ENCODE assay signal across 8 mouse cellular contexts in genomic region chr6:34155137-34155804, GRCm38 (mm10). TPM values are rescaled to one million over a fixed set of nuclear protein-coding genes. Genes with fewer than 3 reads are reported as not detected.
A peak's percentile ranks its signal among the peaks of the same experiment; 100 is the strongest.
DNase-seq lines count a peak whose midpoint lies in the region; ATAC-seq lines count a peak whose summit lies in the region.

No protein-coding gene starts in this region.

- no peak for ATAC-seq in heart, embryonic 16.5 days (replicated peaks; ENCODE audit: extremely low read depth, insufficient read depth, low FRiP score)
- ATAC-seq in forebrain, embryonic 16.5 days: no peak
- peak; percentile 61 for ATAC-seq in liver, embryonic 11.5 days (replicated peaks; ENCODE audit: low FRiP score)
- no peak for ATAC-seq in frontal cortex, adult (ENCODE audit: low TSS enrichment)

- H3K9ac ChIP-seq in heart, embryonic 16.5 days (ENCODE audit: low read length): no peak overlapping the region
- no peak overlapping the region; the same call in 1 of the 2 replicates for H3K9ac ChIP-seq in forebrain, embryonic 16.5 days (replicated peaks; ENCODE audit: low read depth, low read length)
- peak overlapping the region; percentile 38 for H3K9ac ChIP-seq in liver, embryonic 11.5 days (ENCODE audit: low read depth, low read length)

- peaks cover 28% of the 10 kb centered on the region for H3K36me3 ChIP-seq in heart, embryonic 16.5 days (ENCODE audit: control insufficient read depth, insufficient read depth)
- peaks cover 12% of the 10 kb centered on the region; the same call in 1 of the 2 replicates for H3K36me3 ChIP-seq in forebrain, embryonic 16.5 days (ENCODE audit: control insufficient read depth, insufficient read depth)
- peaks cover 11% of the 10 kb centered on the region; the same call in 1 of the 2 replicates for H3K36me3 ChIP-seq in liver, embryonic 11.5 days (ENCODE audit: control insufficient read depth, insufficient read depth, low read length)

- no peak overlapping the region for H3K4me3 ChIP-seq in heart, embryonic 16.5 days (ENCODE audit: low read length)
- H3K4me3 ChIP-seq in forebrain, embryonic 16.5 days (replicated peaks; ENCODE audit: low read length): no peak overlapping the region
- no peak overlapping the region for H3K4me3 ChIP-seq in liver, embryonic 11.5 days (ENCODE audit: low read depth, low read length)

- DNase-seq in heart, adult 8-10 months (ENCODE audit: low spot score): no peak
- peak; percentile 75 for DNase-seq in NIH3T3 (ENCODE audit: low read depth)
- no peak for DNase-seq in liver, embryonic 11.5 days (ENCODE audit: low spot score)
- DNase-seq in right cerebral cortex, postnatal 36 days (ENCODE audit: low spot score in 2 of 2): no peak
- DNase-seq in gastrocnemius, postnatal 4 days (ENCODE audit: low spot score in 2 of 2): no peak

- no peaks in the 10 kb centered on the region for H3K9me3 ChIP-seq in heart, embryonic 16.5 days (replicated peaks; ENCODE audit: control insufficient read depth, low read length)
- H3K9me3 ChIP-seq in forebrain, embryonic 16.5 days (ENCODE audit: control insufficient read depth, low read length): no peaks in the 10 kb centered on the region
- H3K9me3 ChIP-seq in liver, embryonic 11.5 days (ENCODE audit: control insufficient read depth, low read length): no peaks in the 10 kb centered on the region

- peak overlapping the region; percentile 59 for H3K27ac ChIP-seq in heart, embryonic 16.5 days (ENCODE audit: low read length)
- H3K27ac ChIP-seq in forebrain, embryonic 16.5 days (ENCODE audit: low read length): peak overlapping the region; percentile 88
- peak overlapping the region; percentile 70 for H3K27ac ChIP-seq in liver, embryonic 11.5 days (ENCODE audit: low read depth, low read length)

- H3K4me1 ChIP-seq in heart, embryonic 16.5 days (ENCODE audit: control insufficient read depth, insufficient read depth, low read length): peaks cover 26% of the 10 kb centered on the region
- H3K4me1 ChIP-seq in forebrain, embryonic 16.5 days (replicated peaks; ENCODE audit: control insufficient read depth, insufficient read depth, low read length): peaks cover 50% of the 10 kb centered on the region
- H3K4me1 ChIP-seq in liver, embryonic 11.5 days (replicated peaks; ENCODE audit: control insufficient read depth, insufficient read depth, low read length): peaks cover 27% of the 10 kb centered on the region

- H3K27me3 ChIP-seq in heart, embryonic 16.5 days (ENCODE audit: control insufficient read depth, insufficient read depth, low read length): no peaks in the 10 kb centered on the region
- H3K27me3 ChIP-seq in forebrain, embryonic 16.5 days (replicated peaks; ENCODE audit: control insufficient read depth, insufficient read depth, low read length): no peaks in the 10 kb centered on the region
- no peaks in the 10 kb centered on the region for H3K27me3 ChIP-seq in liver, embryonic 11.5 days (replicated peaks; ENCODE audit: control insufficient read depth, insufficient read depth, low read length)

- WGBS in heart, embryonic 16.5 days: 53% methylated on average over 15 of the region's 15 CpGs
- WGBS in forebrain, embryonic 16.5 days: 87% methylated on average over 15 of the region's 15 CpGs
- WGBS in liver, embryonic 11.5 days: 57% methylated on average over 15 of the region's 15 CpGs

- peak overlapping the region; percentile 1 for H3K4me2 ChIP-seq in heart, embryonic 16.5 days (ENCODE audit: low read depth, low read length)
- no peak overlapping the region for H3K4me2 ChIP-seq in forebrain, embryonic 16.5 days (ENCODE audit: low read length)
- H3K4me2 ChIP-seq in liver, embryonic 11.5 days: peak overlapping the region; percentile 47

RNA-seq across cellular contexts. Expression of gene Slc35b4, which starts 21.6 kb away (rescaled TPM):
- polyA plus RNA-seq in heart, embryonic 16.5 days (2015; fragmentation: Nextera tagmentation; extraction: Ambion mirVana): 34.2 and 36.0 TPM in 2 replicates
- 1 to 10 TPM; 6.9 to 9.2 (median 7.6) TPM for total RNA-seq in heart, adult 8-10 months (2022)
- 49.0 and 52.7 TPM in 2 replicates for polyA plus RNA-seq in forebrain, embryonic 16.5 days (2015; fragmentation: Nextera tagmentation; extraction: Ambion mirVana)
- 37.5 and 41.6 TPM in 2 replicates for polyA plus RNA-seq in liver, embryonic 11.5 days (2014; fragmentation: Nextera tagmentation; extraction: Ambion mirVana)
- 10 to 100 TPM; 19.8 TPM for total RNA-seq in gastrocnemius, postnatal 4 days (2021)
